Mouse (Mus musculus) testis, adult 2 months (tissue): ENCODE measurements around the gene Hnrnpab. TPM values are rescaled to one million over a fixed set of nuclear protein-coding genes. Genes with fewer than 3 reads are reported as not detected.

Experiments used
- H3K27ac ChIP-seq: fragments of 200-500 bp; 2 replicates; pipeline ENCODE4 v1.5.1; 2012; ENCODE audit warnings: low read depth, low read length; ENCODE audit not compliant: control insufficient read depth, insufficient read depth
- H3K27me3 ChIP-seq: fragments of 200-500 bp; 2 replicates; pipeline ENCODE4 v1.6.1; 2012; ENCODE audit warnings: mild to moderate bottlenecking, low read length, moderate library complexity; ENCODE audit not compliant: control insufficient read depth, insufficient read depth
- H3K36me3 ChIP-seq: fragments of 200-500 bp; 2 replicates; pipeline ENCODE4 v1.6.1; 2012; ENCODE audit warnings: mild to moderate bottlenecking, low read length; ENCODE audit not compliant: control insufficient read depth, insufficient read depth
- H3K4me1 ChIP-seq: fragments of 200-500 bp; 2 replicates; pipeline ENCODE4 v1.6.1; 2012; ENCODE audit warnings: low read length; ENCODE audit not compliant: control insufficient read depth, insufficient read depth
- H3K4me3 ChIP-seq: fragments of 200-500 bp; 2 replicates; pipeline ENCODE4 v1.5.1; 2012; ENCODE audit warnings: low read depth, mild to moderate bottlenecking, low read length, moderate library complexity, mixed read lengths; ENCODE audit not compliant: control insufficient read depth
- CTCF ChIP-seq: fragments of 200-500 bp; IDR thresholded peaks from 2 replicates; pipeline ENCODE4 v1.5.1; 2012; ENCODE audit warnings: low read depth, mild to moderate bottlenecking, inconsistent platforms, low read length, moderate library complexity; ENCODE audit not compliant: control insufficient read depth, insufficient read depth, insufficient replicate concordance
- POLR2A ChIP-seq: fragments of 200-500 bp; IDR thresholded peaks from 2 replicates; pipeline ENCODE4 v1.6.1; 2012; ENCODE audit warnings: low read depth, mild to moderate bottlenecking, inconsistent platforms, low read length, moderate library complexity; ENCODE audit not compliant: control insufficient read depth
- polyA plus RNA-seq: library from polyadenylated mRNA; depleted of rRNA; stranded (reverse); fragments of >200 nt; gene quantifications from 2 replicates; pipeline ENCODE4 v1.2.3, GENCODE M21; 2012

Hnrnpab gene
- polyA plus RNA-seq, 1 experiment: 85.0 TPM

DNA sequence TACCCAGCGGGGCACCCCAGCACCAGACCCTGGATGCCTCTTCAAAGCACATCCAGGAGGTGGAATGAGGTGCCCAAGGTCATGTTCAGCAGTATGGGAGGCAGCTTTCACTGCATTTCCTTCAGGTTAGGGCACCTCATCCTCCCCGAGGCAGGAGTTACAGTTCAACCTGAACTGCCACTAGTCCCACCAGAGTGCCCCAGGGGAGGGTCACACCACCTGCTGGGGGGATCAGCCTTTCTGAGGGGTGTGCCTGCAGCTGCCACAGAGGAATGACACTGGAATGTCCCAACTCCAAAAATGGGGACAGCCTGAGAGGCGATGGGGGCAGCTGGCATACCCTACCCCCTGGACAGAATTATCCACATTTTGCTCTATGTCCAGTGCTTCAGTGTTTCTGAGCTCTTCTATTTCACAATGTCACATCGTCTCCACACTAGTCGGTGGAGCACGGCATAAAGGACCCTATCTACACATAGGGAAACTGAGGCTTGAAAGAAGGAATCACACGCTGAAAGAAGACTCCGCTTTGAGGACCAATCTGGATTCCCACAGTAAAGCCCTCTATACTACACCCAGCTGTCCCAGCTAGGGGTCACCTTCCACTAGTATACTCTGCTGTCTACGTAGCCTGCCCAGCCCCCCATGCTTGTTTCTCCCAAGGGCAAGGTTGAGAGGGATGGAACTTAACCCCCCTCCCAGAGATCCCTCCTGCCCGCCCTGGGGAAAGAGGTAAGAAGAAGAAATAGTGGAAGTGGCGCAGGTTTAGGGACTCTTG is 42.7 kb upstream of the Hnrnpab start:
- H3K4me1 ChIP-seq: peaks cover 32% of the 10 kb centered on the region
- TF ChIP-seq CTCF: no peak
- no peak for TF ChIP-seq POLR2A
- no peaks in the 10 kb centered on the region for H3K27me3 ChIP-seq
- H3K36me3 ChIP-seq: no peaks in the 10 kb centered on the region
- peak overlapping the region; percentile 89 for H3K4me3 ChIP-seq
- peak overlapping the region; percentile 47 for H3K27ac ChIP-seq

DNA sequence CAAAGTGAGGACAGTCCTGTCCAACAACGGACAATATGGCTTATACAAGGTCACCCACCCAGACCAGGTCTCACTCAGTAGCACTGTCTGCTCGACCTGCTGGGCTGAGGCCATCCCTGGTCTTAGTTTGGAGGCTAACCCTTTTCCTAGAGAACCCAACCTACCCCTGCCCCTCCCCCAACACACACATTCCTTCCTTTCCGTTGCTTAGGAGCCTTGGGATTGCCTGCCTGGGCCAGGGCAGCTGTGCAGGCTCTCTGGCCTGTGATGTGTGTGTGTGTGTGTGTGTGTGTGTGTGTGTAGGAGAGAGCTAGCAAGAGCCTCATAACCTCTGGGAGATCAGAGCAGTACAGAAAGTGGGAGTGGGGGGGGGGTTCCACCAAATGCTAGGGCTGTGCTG is 41.9 kb upstream of the Hnrnpab start:
- TF ChIP-seq CTCF (no peak), POLR2A (peak; percentile 52; the same call in 1 of the 2 replicates)
- Histone ChIP-seq H3K4me1 (peaks cover 32% of the 10 kb centered on the region), H3K36me3 (no peaks in the 10 kb centered on the region)

DNA sequence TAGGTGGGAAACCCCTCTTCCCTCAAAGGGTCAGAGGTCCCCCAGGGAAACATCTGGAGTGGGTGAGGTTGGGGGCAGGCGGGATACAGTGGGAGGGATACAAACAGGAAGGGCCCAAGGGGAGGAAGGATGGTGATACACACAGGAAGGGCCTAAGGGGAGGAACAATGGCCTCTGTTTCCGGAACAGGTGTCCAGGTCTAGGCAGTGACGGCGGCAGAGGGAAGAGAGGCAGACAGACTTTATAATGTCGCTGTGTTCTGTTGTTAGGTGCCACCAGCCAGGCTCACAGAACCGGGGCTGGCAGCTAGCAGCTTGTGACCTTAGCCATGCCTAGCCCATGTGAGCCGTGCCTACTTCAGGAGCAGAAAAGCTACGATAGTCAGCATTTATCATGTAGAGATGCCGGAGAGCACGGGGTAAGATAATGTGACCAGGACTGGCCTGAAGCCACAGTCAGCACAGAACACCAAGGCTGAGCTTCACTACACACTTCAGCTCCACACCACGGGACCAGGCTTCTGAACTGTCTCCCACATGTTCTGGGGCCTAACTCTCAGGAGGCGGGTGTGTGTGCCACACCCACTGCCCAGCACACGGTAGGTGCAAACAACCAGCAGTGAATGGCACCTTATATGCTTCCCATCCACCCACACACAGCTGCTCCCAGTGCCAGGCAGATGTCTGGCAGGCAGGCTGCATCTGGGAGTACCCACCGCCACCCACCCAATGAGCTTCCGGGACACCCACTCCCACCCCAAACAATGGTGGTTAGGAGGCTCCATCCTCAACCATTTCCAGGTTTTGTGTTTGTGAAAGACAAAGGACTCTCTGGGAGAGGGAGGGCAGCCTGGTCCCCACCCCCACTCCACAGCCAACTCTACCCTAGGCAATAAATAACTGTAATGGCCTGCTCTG is 40.4 kb upstream of the Hnrnpab start:
- H3K4me1 ChIP-seq: peaks cover 32% of the 10 kb centered on the region

More for the DNA sequence above, 41.9 kb upstream of the Hnrnpab start:
- Histone ChIP-seq H3K27me3 (no peaks in the 10 kb centered on the region), H3K4me3 (peak overlapping the region; percentile 39), H3K27ac (peak overlapping the region; percentile 47)

DNA sequence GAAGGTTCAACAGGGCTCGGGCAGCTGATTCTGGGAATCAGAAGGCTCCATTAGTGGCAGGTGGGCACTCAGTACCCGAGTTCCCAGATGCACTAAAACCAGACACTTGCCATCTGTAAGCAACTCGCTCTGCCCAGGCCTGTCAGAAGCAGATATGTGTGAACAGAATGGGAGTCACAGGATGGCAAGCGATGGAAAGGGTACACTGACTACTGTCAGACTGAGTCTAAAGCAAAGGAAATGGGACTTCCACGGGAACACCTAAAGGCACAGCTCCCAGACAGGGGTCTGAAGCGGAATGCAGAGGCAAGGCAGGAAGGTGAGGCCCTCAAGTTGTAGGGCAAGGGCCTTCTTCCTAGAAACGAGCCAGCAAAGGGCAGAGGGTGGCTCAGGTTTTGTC is 39.6 kb upstream of the Hnrnpab start:
- H3K27ac ChIP-seq: no peak overlapping the region
- TF ChIP-seq CTCF (no peak), POLR2A (no peak)
- H3K4me1 ChIP-seq: peaks cover 32% of the 10 kb centered on the region
- no peaks in the 10 kb centered on the region for H3K27me3 ChIP-seq
- H3K4me3 ChIP-seq: no peak overlapping the region
- no peaks in the 10 kb centered on the region for H3K36me3 ChIP-seq

More for the DNA sequence above, 40.4 kb upstream of the Hnrnpab start:
- Histone ChIP-seq H3K4me3 (no peak overlapping the region), H3K36me3 (no peaks in the 10 kb centered on the region), H3K27ac (0 out of 2 replicates have a peak overlapping the region, but pooled peaks have one; percentile 22), H3K27me3 (no peaks in the 10 kb centered on the region)
- TF ChIP-seq POLR2A (no peak), CTCF (no peak)

DNA sequence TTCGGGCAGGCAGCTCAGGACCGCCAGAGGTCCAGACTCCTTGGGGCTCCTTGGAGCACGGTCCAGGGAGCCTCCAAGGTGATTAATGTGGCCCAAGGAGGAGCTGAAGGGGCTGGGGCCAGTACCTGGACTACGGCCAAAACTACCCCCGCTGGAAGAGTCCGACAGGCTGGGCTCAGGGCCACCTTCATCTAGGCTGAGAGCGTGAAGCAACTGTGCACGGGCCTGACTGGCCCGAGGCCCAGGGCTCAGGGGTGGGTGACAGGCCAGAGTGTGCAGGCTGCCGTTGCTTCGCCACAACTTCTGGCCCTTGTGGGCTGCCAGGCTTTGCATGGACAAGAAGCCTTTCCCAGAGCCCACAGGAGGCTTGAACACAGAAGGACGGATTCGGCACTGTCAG is 38.6 kb upstream of the Hnrnpab start:
- no peaks in the 10 kb centered on the region for H3K36me3 ChIP-seq
- no peak for TF ChIP-seq POLR2A
- TF ChIP-seq CTCF: no peak
- H3K27ac ChIP-seq: no peak overlapping the region
- peaks cover 23% of the 10 kb centered on the region for H3K4me1 ChIP-seq
- H3K27me3 ChIP-seq: no peaks in the 10 kb centered on the region
- H3K4me3 ChIP-seq: no peak overlapping the region

DNA sequence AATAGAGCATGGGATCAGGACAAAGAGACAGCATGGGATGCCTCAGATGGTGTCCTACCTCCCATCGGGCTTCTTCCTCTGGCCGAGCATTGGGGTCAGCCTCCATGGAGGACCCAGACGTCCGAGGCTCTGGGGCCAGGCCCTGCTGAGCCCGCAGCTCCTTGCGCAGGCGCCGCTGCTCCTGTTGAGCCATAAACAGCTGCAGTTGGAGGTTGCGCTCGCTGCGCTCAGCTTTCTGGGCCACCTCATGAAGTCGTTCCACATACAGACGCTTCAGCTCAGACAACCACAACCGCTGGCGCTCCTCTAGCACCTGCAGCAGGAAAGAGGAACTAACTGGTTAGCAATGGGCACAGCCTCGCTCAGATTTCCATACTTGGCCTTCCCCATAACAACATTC is 37.6 kb upstream of the Hnrnpab start:
- Histone ChIP-seq H3K4me3 (no peak overlapping the region), H3K36me3 (no peaks in the 10 kb centered on the region), H3K4me1 (peaks cover 15% of the 10 kb centered on the region), H3K27ac (no peak overlapping the region), H3K27me3 (no peaks in the 10 kb centered on the region)
- TF ChIP-seq CTCF (no peak), POLR2A (no peak)

DNA sequence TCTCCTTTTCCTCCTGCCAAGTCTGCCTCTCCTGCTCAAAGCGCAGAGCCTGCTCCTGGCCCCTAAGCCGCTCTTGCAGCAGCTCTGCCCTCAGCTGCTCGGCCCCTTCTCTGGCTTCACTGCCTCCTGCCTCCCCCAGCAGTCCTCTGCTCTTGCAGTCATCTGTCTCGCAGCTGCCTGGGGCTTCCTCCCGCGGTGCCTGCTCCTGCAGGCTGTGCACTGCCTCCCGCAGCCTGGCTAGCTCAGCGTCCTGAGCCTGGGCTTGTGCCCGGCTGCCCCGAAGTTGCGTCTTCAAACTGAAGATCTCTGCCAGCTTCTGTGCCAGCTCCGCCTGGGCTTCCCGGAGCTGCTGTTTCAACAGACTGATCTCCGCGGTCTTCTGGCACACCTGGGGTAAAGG is 37.1 kb upstream of the Hnrnpab start:
- Histone ChIP-seq H3K4me3 (no peak overlapping the region), H3K4me1 (peaks cover 11% of the 10 kb centered on the region), H3K36me3 (no peaks in the 10 kb centered on the region), H3K27ac (peak overlapping the region; percentile 46), H3K27me3 (no peaks in the 10 kb centered on the region)
- TF ChIP-seq POLR2A (no peak), CTCF (no peak)
